Mouse (Mus musculus): ENCODE measurements around the gene Ssu72.

- TF ChIP-seq HCFC1 (IDR thresholded peaks at IDR 0.05; ENCODE audit: borderline replicate concordance, insufficient read depth, low read length) (no peak), ZNF384 (IDR thresholded peaks at IDR 0.05; ENCODE audit: low read depth, low read length) (no peak), ZC3H11A (IDR thresholded peaks at IDR 0.05; ENCODE audit: borderline replicate concordance, low read depth, low read length) (no peak), MAFK (IDR thresholded peaks at IDR 0.05; ENCODE audit: insufficient read depth, low read depth, low read length) (no peak), CHD2 (IDR thresholded peaks at IDR 0.05; ENCODE audit: low read depth, low read length) (no peak)
These were observed 68.2 kb downstream of the Ssu72 start for GRCm38 (mm10) chr4:155772786-155773185.

Data from ES-E14 (cell line).